Mouse (Mus musculus): ENCODE data around the gene Stk40. TPM values are rescaled to one million over a fixed set of nuclear protein-coding genes. Genes with fewer than 3 reads are reported as not detected.
A peak's percentile ranks its signal among the peaks of the same experiment; 100 is the strongest.

Gene Stk40
- polyA plus RNA-seq, 1 experiment from 2014 or later = 45.0 TPM

DNA sequence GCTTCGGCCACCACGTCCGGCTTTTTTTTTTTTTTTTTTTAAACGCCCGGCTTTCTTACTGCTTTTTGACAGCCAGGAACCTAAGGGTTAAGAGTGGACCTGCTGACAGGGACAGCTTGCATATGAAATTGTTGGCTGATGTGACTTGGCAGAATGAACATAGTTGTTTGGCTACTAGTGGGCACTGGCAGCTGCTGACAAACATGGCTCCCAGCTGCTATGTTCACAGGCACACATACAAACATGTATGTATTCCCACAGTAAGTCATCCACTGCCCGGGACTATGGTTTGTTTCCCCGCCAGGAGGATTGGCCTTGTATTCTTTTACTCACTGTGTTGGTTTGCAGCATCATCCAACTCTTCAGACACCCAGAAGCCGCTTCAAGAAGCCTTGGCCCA lies 13.4 kb downstream of the Stk40 start:
- H3K4me3 ChIP-seq = no peak overlapping the region
- 94% methylated on average over 8 of the region's 8 CpGs for WGBS

GRCm38 (mm10) chr4:126118651-126119050 lies 14.9 kb downstream of the Stk40 start:
- no peak for DNase-seq (ENCODE audit: low spot score)

More for the DNA sequence above, 13.4 kb downstream of the Stk40 start:
- H3K27ac ChIP-seq (replicated peaks) = no peak overlapping the region
- H3K4me1 ChIP-seq = peaks cover 21% of the 10 kb centered on the region
- no peaks in the 10 kb centered on the region for H3K27me3 ChIP-seq (ENCODE audit: low read depth, poor library complexity, severe bottlenecking)
- H3K9me3 ChIP-seq (replicated peaks) = peaks cover 12% of the 10 kb centered on the region
- H3K36me3 ChIP-seq = peaks cover 24% of the 10 kb centered on the region
- no peak for DNase-seq (ENCODE audit: low spot score)

DNA sequence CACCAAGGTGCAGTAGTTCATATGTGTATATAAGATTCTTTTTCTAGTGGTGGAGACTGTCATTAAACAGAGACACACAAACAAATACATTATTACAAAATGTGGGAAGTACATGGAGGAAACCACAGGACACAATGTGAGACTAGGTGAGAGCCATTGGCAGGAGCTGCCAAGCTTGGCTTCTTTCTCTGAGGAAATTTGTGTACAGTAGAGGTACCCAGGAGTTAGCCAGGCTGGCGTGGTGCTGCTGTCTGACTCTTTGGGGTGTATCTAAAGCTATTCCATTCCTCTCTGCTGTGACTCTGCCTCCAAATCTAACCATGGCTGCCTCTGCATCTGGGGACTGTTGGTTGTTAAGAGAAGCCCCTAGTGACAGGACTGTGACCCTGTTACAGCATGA lies 15.3 kb downstream of the Stk40 start:
- no peaks in the 10 kb centered on the region for H3K27me3 ChIP-seq (ENCODE audit: low read depth, poor library complexity, severe bottlenecking)
- peaks cover 37% of the 10 kb centered on the region for H3K36me3 ChIP-seq
- 82% methylated on average over 1 of the region's 1 CpGs for WGBS
- no peak overlapping the region for H3K27ac ChIP-seq (replicated peaks)
- no peak overlapping the region for H3K4me3 ChIP-seq
- peaks cover 12% of the 10 kb centered on the region for H3K9me3 ChIP-seq (replicated peaks)
- no peak for DNase-seq (ENCODE audit: low spot score)
- H3K4me1 ChIP-seq = peaks cover 18% of the 10 kb centered on the region

More at GRCm38 (mm10) chr4:126118651-126119050, 14.9 kb downstream of the Stk40 start:
- Histone ChIP-seq H3K27me3 (ENCODE audit: low read depth, poor library complexity, severe bottlenecking) (no peaks in the 10 kb centered on the region), H3K27ac (replicated peaks) (no peak overlapping the region), H3K4me3 (no peak overlapping the region), H3K9me3 (replicated peaks) (peaks cover 12% of the 10 kb centered on the region), H3K36me3 (peaks cover 33% of the 10 kb centered on the region), H3K4me1 (peaks cover 21% of the 10 kb centered on the region)
- WGBS = 95% methylated on average over 4 of the region's 4 CpGs

DNA sequence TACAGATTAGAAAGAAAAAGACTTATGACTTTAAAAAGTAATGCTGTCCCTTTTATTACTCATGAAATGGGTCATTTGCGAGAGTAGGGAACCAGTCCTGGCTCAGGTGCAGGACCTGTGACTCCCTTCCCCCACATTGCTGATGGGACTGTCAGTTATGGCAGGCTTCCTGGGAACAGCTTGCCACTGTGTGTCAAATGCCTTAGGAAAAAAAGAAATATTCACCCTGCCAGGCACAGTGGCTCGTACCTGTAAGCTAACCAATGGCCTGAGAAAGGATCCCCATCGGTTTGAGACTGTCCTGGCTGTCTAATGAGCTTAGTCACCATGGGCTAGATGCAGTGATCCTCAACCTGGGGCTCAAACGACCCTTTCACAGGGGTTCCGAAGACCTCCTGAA lies 16.3 kb downstream of the Stk40 start:
- Histone ChIP-seq H3K9me3 (replicated peaks) (peaks cover 12% of the 10 kb centered on the region), H3K4me1 (peaks cover 15% of the 10 kb centered on the region), H3K36me3 (peaks cover 47% of the 10 kb centered on the region), H3K27ac (replicated peaks) (no peak overlapping the region), H3K4me3 (no peak overlapping the region), H3K27me3 (ENCODE audit: low read depth, poor library complexity, severe bottlenecking) (no peaks in the 10 kb centered on the region)
- 90% methylated on average over 5 of the region's 5 CpGs for WGBS
- no peak for DNase-seq (ENCODE audit: low spot score)

- H3K9me3 ChIP-seq (replicated peaks) = peaks cover 12% of the 10 kb centered on the region
- H3K4me1 ChIP-seq = peaks cover 14% of the 10 kb centered on the region
- peaks cover 51% of the 10 kb centered on the region for H3K36me3 ChIP-seq
- H3K27ac ChIP-seq (replicated peaks) = no peak overlapping the region
- no peak overlapping the region for H3K4me3 ChIP-seq
- 93% methylated on average over 2 of the region's 2 CpGs for WGBS
- H3K27me3 ChIP-seq (ENCODE audit: low read depth, poor library complexity, severe bottlenecking) = no peaks in the 10 kb centered on the region
- DNase-seq (ENCODE audit: low spot score) = no peak
Observed at GRCm38 (mm10) chr4:126120506-126120905, 16.7 kb downstream of the Stk40 start.

DNA sequence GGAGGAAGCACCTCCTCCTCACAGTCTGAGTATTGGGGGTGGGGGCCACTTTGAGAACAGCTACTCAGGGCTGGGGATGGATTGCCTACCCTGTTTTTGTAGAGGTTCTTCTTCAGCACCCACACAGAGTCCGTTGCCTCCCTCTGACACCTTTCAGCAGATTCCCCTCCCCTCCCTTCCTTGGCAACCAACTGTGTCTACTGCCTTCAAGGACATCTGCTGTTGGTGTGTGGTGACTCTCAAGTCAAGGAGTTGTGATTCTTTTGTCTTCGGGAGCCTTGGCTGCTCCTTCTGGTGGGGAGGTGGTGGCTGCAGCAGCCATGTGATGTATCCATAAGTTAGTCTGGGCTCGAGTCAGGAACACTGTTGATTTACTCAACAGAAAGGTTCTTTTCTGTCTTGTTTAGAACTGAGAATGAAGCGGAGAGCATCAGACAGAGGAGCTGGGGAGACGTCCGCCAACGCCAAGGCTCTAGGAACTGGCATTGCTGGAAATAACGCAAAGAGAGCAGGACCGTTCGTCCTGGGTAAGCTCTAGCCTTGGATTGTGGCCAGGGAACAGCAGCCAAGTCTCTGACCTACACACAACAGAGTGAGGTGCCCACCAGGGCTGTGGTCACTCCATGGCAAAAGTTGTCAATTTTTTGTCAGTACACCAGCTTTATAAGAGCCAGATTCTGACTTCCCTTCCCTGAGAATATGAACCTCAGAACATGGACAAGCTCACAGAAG lies 19.7 kb downstream of the Stk40 start:
- peaks cover 75% of the 10 kb centered on the region for H3K36me3 ChIP-seq
- DNase-seq (ENCODE audit: low spot score) = no peak

DNA sequence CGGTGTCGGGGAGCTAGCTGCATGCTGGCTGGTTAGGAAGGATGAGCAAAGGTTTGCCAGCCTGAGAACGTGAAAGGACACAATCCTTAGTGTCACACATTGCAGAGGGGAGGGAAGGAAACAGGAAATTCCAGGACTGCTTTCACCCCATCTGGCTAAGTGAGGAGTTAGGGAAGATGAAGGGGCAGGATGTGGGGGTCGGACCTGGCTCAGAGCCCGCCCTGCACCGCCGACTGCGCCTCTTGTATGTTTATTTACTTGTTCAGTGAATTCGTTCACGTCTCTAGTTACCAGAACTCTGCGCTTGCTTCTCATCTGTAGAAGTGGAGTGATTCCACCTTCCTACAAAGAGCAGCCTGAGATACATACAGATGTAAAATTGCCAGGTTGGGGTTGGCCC lies 26.7 kb downstream of the Stk40 start:
- DNase-seq (ENCODE audit: low spot score) = no peak
- peaks cover 19% of the 10 kb centered on the region for H3K4me1 ChIP-seq
- no peaks in the 10 kb centered on the region for H3K9me3 ChIP-seq (replicated peaks)
- no peak overlapping the region for H3K27ac ChIP-seq (replicated peaks)
- H3K27me3 ChIP-seq (ENCODE audit: low read depth, poor library complexity, severe bottlenecking) = no peaks in the 10 kb centered on the region
- no peak overlapping the region for H3K4me3 ChIP-seq
- 77% methylated on average over 11 of the region's 11 CpGs for WGBS
- peaks cover 86% of the 10 kb centered on the region for H3K36me3 ChIP-seq

More for the DNA sequence above, 19.7 kb downstream of the Stk40 start:
- Histone ChIP-seq H3K4me3 (no peak overlapping the region), H3K4me1 (peaks cover 9% of the 10 kb centered on the region), H3K27me3 (ENCODE audit: low read depth, poor library complexity, severe bottlenecking) (no peaks in the 10 kb centered on the region), H3K9me3 (replicated peaks) (peaks cover 12% of the 10 kb centered on the region), H3K27ac (replicated peaks) (no peak overlapping the region)
- WGBS = 92% methylated on average over 10 of the region's 10 CpGs

GRCm38 (mm10) chr4:126131290-126132121 lies 27.7 kb downstream of the Stk40 start:
- Histone ChIP-seq H3K27ac (replicated peaks) (no peak overlapping the region), H3K4me1 (peaks cover 18% of the 10 kb centered on the region), H3K27me3 (ENCODE audit: low read depth, poor library complexity, severe bottlenecking) (no peaks in the 10 kb centered on the region), H3K4me3 (no peak overlapping the region), H3K36me3 (peaks cover 87% of the 10 kb centered on the region), H3K9me3 (replicated peaks) (no peaks in the 10 kb centered on the region)
- WGBS = 57% methylated on average over 10 of the region's 10 CpGs
- DNase-seq (ENCODE audit: low spot score) = peak; percentile 36

- DNase-seq (ENCODE audit: low spot score) = no peak
- H3K27ac ChIP-seq (replicated peaks) = peak overlapping the region; percentile 49; the same call in 1 of the 2 replicates
- no peak overlapping the region for H3K4me3 ChIP-seq
- H3K9me3 ChIP-seq (replicated peaks) = no peaks in the 10 kb centered on the region
- 80% methylated on average over 6 of the region's 6 CpGs for WGBS
- peaks cover 13% of the 10 kb centered on the region for H3K4me1 ChIP-seq
- no peaks in the 10 kb centered on the region for H3K27me3 ChIP-seq (ENCODE audit: low read depth, poor library complexity, severe bottlenecking)
- peaks cover 88% of the 10 kb centered on the region for H3K36me3 ChIP-seq
Observed at GRCm38 (mm10) chr4:126132636-126133264, 29.0 kb downstream of the Stk40 start.

DNA sequence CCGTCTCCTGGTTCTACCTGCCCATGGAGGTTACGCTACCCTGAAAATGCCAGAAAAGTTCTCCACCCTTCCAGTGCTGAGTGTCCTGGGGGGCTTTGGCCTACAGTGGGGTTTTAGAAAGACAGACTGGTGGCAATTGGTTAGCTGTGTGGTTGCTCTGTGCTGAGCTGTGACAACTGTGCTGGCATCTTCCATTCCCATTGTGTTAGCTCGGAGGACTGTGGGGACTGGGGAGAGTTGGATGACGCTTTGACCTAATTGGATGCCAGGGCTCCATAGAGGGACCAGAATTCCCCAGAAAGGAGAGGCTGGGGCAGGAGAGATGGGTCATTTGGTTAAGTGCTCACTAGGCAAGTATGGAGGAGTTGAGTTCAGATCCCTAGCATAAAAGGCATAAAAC lies 30.5 kb downstream of the Stk40 start:
- Histone ChIP-seq H3K4me3 (no peak overlapping the region), H3K9me3 (replicated peaks) (no peaks in the 10 kb centered on the region), H3K4me1 (peaks cover 13% of the 10 kb centered on the region), H3K27ac (replicated peaks) (no peak overlapping the region), H3K36me3 (peaks cover 88% of the 10 kb centered on the region), H3K27me3 (ENCODE audit: low read depth, poor library complexity, severe bottlenecking) (no peaks in the 10 kb centered on the region)
- 95% methylated on average over 4 of the region's 4 CpGs for WGBS
- no peak for DNase-seq (ENCODE audit: low spot score)

GRCm38 (mm10) chr4:126134639-126135038 lies 30.9 kb downstream of the Stk40 start:
- no peaks in the 10 kb centered on the region for H3K27me3 ChIP-seq (ENCODE audit: low read depth, poor library complexity, severe bottlenecking)
- H3K36me3 ChIP-seq = peaks cover 88% of the 10 kb centered on the region
- WGBS = 93% methylated on average over 4 of the region's 4 CpGs

DNA sequence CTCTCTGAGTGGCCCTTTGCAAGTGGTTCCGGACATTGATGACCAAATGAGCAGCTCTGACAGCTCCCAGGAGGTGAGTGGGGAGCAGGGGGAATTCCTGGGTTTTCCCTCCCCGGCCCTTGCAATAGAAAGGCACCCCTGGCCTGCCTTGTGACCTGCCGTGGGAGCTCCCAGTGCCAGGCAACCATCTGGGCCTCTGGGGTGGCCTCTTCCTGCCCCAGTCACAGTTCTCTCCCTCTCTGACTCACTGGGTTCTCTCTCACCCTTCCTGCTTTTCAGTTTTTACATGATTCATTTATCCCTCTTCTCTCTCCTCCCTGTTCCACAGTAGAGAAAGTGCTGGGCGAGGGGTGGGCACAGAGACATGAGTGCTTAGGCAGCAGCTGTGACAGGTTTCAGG lies 34.0 kb downstream of the Stk40 start:
- H3K36me3 ChIP-seq = peaks cover 76% of the 10 kb centered on the region
- H3K9me3 ChIP-seq (replicated peaks) = no peaks in the 10 kb centered on the region
- 84% methylated on average over 4 of the region's 4 CpGs for WGBS
- H3K4me3 ChIP-seq = no peak overlapping the region
- no peak for DNase-seq (ENCODE audit: low spot score)
- no peaks in the 10 kb centered on the region; the same call in 1 of the 2 replicates for H3K4me1 ChIP-seq
- H3K27ac ChIP-seq (replicated peaks) = no peak overlapping the region
- no peaks in the 10 kb centered on the region for H3K27me3 ChIP-seq (ENCODE audit: low read depth, poor library complexity, severe bottlenecking)

More at GRCm38 (mm10) chr4:126134639-126135038, 30.9 kb downstream of the Stk40 start:
- DNase-seq (ENCODE audit: low spot score) = no peak
- Histone ChIP-seq H3K4me1 (peaks cover 13% of the 10 kb centered on the region), H3K27ac (replicated peaks) (no peak overlapping the region), H3K9me3 (replicated peaks) (no peaks in the 10 kb centered on the region), H3K4me3 (no peak overlapping the region)
